Mouse (Mus musculus) stomach, postnatal 0 days (tissue): Measurements from ENCODE around the gene Scrg1.

Experiments
- CTCF ChIP-seq: IDR thresholded peaks from 2 replicates; pipeline ENCODE4 v1.5.1; 2016; ENCODE audit warnings: antibody characterized with exemption, low read depth, mild to moderate bottlenecking, moderate library complexity
- EP300 ChIP-seq: optimal IDR thresholded peaks from 2 replicates; pipeline ENCODE3; 2016; ENCODE audit warnings: antibody characterized with exemption

DNA sequence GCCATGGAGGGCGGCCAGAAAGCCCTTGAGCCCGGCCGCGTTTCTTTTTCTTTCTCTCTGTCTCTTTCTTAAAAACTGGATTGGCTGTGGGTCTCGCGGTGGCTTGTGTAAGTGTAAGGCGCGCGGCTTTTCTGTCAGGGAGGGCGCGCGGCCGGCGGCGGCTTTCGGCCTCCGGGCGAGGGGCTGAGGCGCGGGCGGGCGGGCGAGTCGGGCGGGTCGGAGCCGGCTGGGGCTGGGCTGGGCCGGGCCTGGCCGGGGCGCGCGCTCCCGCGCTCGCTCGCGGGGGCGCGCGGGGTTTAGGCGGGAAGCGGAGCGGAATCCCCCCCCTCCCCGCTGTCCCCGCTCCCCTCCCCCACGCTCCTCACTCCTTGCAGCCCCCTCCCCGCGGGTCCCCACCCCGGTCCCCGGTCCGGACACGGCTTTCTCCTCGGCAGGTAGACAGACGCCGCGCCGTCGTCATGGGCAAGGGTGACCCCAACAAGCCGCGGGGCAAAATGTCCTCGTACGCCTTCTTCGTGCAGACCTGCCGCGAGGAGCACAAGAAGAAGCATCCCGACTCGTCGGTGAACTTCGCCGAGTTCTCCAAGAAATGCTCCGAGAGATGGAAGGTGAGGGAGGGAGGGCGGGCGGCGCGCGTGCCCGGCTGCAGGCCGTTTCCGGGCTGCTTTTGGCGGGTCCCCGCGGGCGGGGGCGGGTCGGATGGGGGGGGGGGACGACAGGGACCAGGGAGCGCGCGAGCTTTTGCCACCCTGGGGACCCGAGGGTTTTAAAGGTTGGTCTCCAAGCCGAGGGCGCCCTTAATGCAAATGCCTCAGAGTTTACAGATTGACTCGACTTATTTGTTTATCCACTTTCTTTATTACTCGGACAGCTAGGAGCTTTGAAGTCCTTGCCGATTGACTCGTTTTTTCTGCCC is 56.7 kb downstream of the Scrg1 start:
- TF ChIP-seq CTCF = no peak
- TF ChIP-seq EP300 = no peak
